Mouse (Mus musculus): ENCODE measurements around the gene Cep112. TPM values are rescaled to one million over a fixed set of nuclear protein-coding genes. Genes with fewer than 3 reads are reported as not detected.

Cep112 gene
- total RNA-seq, 1 experiment from 2014 or later = 16.8 TPM

GRCm38 (mm10) chr11:108447148-108447547, 22.2 kb downstream of the Cep112 start:
- DNase-seq = peak; percentile 36

- DNase-seq = peak; percentile 88
Observed at GRCm38 (mm10) chr11:108449811-108450210, 24.8 kb downstream of the Cep112 start.

GRCm38 (mm10) chr11:108459599-108459998, 34.6 kb downstream of the Cep112 start:
- DNase-seq = no peak

GRCm38 (mm10) chr11:108464138-108464537, 39.1 kb downstream of the Cep112 start:
- DNase-seq = no peak

- no peak for DNase-seq
Observed at GRCm38 (mm10) chr11:108464715-108465301, 39.8 kb downstream of the Cep112 start.

GRCm38 (mm10) chr11:108475738-108476137, 50.7 kb downstream of the Cep112 start:
- peak; percentile 22 for DNase-seq

GRCm38 (mm10) chr11:108476226-108476625, 51.2 kb downstream of the Cep112 start:
- no peak for DNase-seq

- no peak for DNase-seq
Observed at GRCm38 (mm10) chr11:108483976-108484375, 59.0 kb downstream of the Cep112 start.

GRCm38 (mm10) chr11:108488256-108488655, 63.3 kb downstream of the Cep112 start:
- no peak for DNase-seq

- no peak for DNase-seq
Observed at GRCm38 (mm10) chr11:108489863-108490262, 64.9 kb downstream of the Cep112 start.

- DNase-seq = no peak
Observed at GRCm38 (mm10) chr11:108508190-108508589, 83.2 kb downstream of the Cep112 start.

- DNase-seq = no peak
Observed at GRCm38 (mm10) chr11:108527725-108528363, 102.9 kb downstream of the Cep112 start.

GRCm38 (mm10) chr11:108532901-108533300, 107.9 kb downstream of the Cep112 start:
- DNase-seq = no peak

GRCm38 (mm10) chr11:108534014-108534413, 109.0 kb downstream of the Cep112 start:
- no peak for DNase-seq

- DNase-seq = no peak
Observed at GRCm38 (mm10) chr11:108552997-108553622, 128.1 kb downstream of the Cep112 start.

- no peak for DNase-seq
Observed at GRCm38 (mm10) chr11:108553881-108554280, 128.9 kb downstream of the Cep112 start.

GRCm38 (mm10) chr11:108558544-108558943, 133.6 kb downstream of the Cep112 start:
- DNase-seq = no peak

- no peak for DNase-seq
Observed at GRCm38 (mm10) chr11:108559506-108559905, 134.5 kb downstream of the Cep112 start.

- no peak for DNase-seq
Observed at GRCm38 (mm10) chr11:108562076-108562475, 137.1 kb downstream of the Cep112 start.

GRCm38 (mm10) chr11:108586551-108587184, 161.7 kb downstream of the Cep112 start:
- DNase-seq = peak; percentile 37

GRCm38 (mm10) chr11:108593207-108593958, 168.4 kb downstream of the Cep112 start:
- no peak for DNase-seq

GRCm38 (mm10) chr11:108593959-108594579, 169.1 kb downstream of the Cep112 start:
- DNase-seq = no peak
